In genomic region chr2:27716339-27716738, GRCm38 (mm10) we compare ENCODE assay signal across 12 mouse cellular contexts. TPM values are rescaled to one million over a fixed set of nuclear protein-coding genes. Genes with fewer than 3 reads are reported as not detected.
A peak's percentile ranks its signal among the peaks of the same experiment; 100 is the strongest.
DNase-seq lines count a peak whose midpoint lies in the region; ATAC-seq lines count a peak whose summit lies in the region.
"Had no signal": no experiment of that assay in that cellular context is flagged by ENCODE, and none has a peak within 500 bp of the region (broad histone marks: within the 10 kb centered on the region; RNA-seq: fewer than 3 reads in every experiment).

No protein-coding gene starts in this region.

- 0 out of 2 replicates have a peak overlapping the region, but pooled peaks have one; percentile 28 for H3K9ac ChIP-seq in heart, embryonic 13.5 days
- H3K9ac ChIP-seq in limb, embryonic 15.5 days = no peak overlapping the region
- H3K9ac ChIP-seq: hindbrain, embryonic 15.5 days; stomach, embryonic 15.5 days had no signal

- 74% methylated on average over 3 of the region's 3 CpGs for WGBS in heart, embryonic 13.5 days
- WGBS in limb, embryonic 15.5 days = 67% methylated on average over 3 of the region's 3 CpGs

- no peak for ATAC-seq in heart, embryonic 13.5 days (ENCODE audit: extremely low read depth, insufficient number of reproducible peaks, low FRiP score, low TSS enrichment)
- no peak for ATAC-seq in limb, embryonic 15.5 days (ENCODE audit: insufficient number of reproducible peaks, low FRiP score, low TSS enrichment, low read depth)

- H3K4me2 ChIP-seq in heart, embryonic 13.5 days = no peak overlapping the region
- no peak overlapping the region for H3K4me2 ChIP-seq in limb, embryonic 15.5 days
- H3K4me2 ChIP-seq: hindbrain, embryonic 15.5 days; stomach, embryonic 15.5 days had no signal

- intact Hi-C loops in left cerebral cortex, postnatal 25 days (cut with DNase I) = no loop called here

- no peak for DNase-seq in heart, postnatal 4 days
- DNase-seq in left cerebral cortex, postnatal 25 days (ENCODE audit: low spot score in 2 of 2) = peak; percentile 14
- no peak for DNase-seq in left cerebral cortex, adult 18-20 months (ENCODE audit: low spot score in 2 of 2)
- no peak for DNase-seq in testis, postnatal 10 days (ENCODE audit: low spot score)
- no peak for DNase-seq in frontal cortex, adult 2 months (ENCODE audit: extremely low spot score in 1 of 2, low spot score in 1 of 2)
- DNase-seq: adrenal gland, adult 8-10 months; cerebellum, adult 2 months had no signal

- no peaks in the 10 kb centered on the region for H3K36me3 ChIP-seq in heart, embryonic 13.5 days
- H3K36me3 ChIP-seq in limb, embryonic 15.5 days = no peaks in the 10 kb centered on the region
- H3K36me3 ChIP-seq: hindbrain, embryonic 15.5 days; stomach, embryonic 15.5 days had no signal

- peak overlapping the region; percentile 48 for H3K27ac ChIP-seq in heart, embryonic 13.5 days (replicated peaks)
- H3K27ac ChIP-seq in brown adipose tissue, adult 24 weeks (replicated peaks; ENCODE audit: low read depth, low read length) = 0 out of 2 replicates have a peak overlapping the region, but pooled peaks have one; percentile 15
- 0 out of 2 replicates have a peak overlapping the region, but pooled peaks have one; percentile 35 for H3K27ac ChIP-seq in limb, embryonic 15.5 days
- H3K27ac ChIP-seq: hindbrain, embryonic 15.5 days had no signal

- H3K4me3 ChIP-seq in heart, embryonic 13.5 days = no peak overlapping the region
- no peak overlapping the region for H3K4me3 ChIP-seq in brown adipose tissue, adult 24 weeks (ENCODE audit: insufficient read depth, low read depth, low read length)
- H3K4me3 ChIP-seq in limb, embryonic 15.5 days = no peak overlapping the region
- H3K4me3 ChIP-seq: hindbrain, embryonic 15.5 days; stomach, embryonic 15.5 days had no signal

- peaks cover 91% of the 10 kb centered on the region for H3K4me1 ChIP-seq in heart, embryonic 13.5 days
- H3K4me1 ChIP-seq in brown adipose tissue, adult 24 weeks (ENCODE audit: control insufficient read depth, insufficient read depth, insufficient read length, low read length) = peaks cover 83% of the 10 kb centered on the region
- H3K4me1 ChIP-seq in limb, embryonic 15.5 days = peaks cover 94% of the 10 kb centered on the region

- H3K27me3 ChIP-seq in heart, embryonic 13.5 days (replicated peaks) = no peaks in the 10 kb centered on the region
- no peaks in the 10 kb centered on the region for H3K27me3 ChIP-seq in limb, embryonic 15.5 days
- H3K27me3 ChIP-seq: hindbrain, embryonic 15.5 days; stomach, embryonic 15.5 days had no signal

- no peaks in the 10 kb centered on the region for H3K9me3 ChIP-seq in heart, embryonic 13.5 days
- H3K9me3 ChIP-seq in limb, embryonic 15.5 days = no peaks in the 10 kb centered on the region
- H3K9me3 ChIP-seq: hindbrain, embryonic 15.5 days; stomach, embryonic 15.5 days had no signal

RNA-seq across cellular contexts. Expression of gene Rxra, which starts 40.1 kb away (rescaled TPM):
- polyA plus RNA-seq in heart, embryonic 13.5 days (2015; fragmentation: Nextera tagmentation; extraction: Ambion mirVana) = 6.7 and 7.4 TPM in 2 replicates
- 10 to 100 TPM; 39.0 to 43.2 TPM for total RNA-seq in heart, postnatal 4 days (2021)
- 10 to 100 TPM; 18.7 to 21.2 TPM for total RNA-seq in left cerebral cortex, postnatal 25 days (2021)
- total RNA-seq in left cerebral cortex, adult 18-20 months (2021) = 10 to 100 TPM; 25.2 to 25.5 TPM
- 23.1 and 24.1 TPM in 2 replicates for polyA plus RNA-seq in brown adipose tissue, adult 24 weeks (2012; ENCODE audit: insufficient read depth, insufficient read length, missing spikeins)
- 19.4 and 19.7 TPM in 2 replicates for polyA plus RNA-seq in limb, embryonic 15.5 days (2015; fragmentation: Nextera tagmentation; extraction: Ambion mirVana)
- 12.3 and 16.0 TPM in 2 replicates for polyA plus RNA-seq in frontal cortex, adult 2 months (2012; rRNA removed)

Comparison
In these comparisons a context has a peak if more than half of its experiments do, and no peak if none do; other contexts are left out.
1. DNase-seq: peak in left cerebral cortex, postnatal 25 days (2 of 2); none in heart, postnatal 4 days (single experiment), left cerebral cortex, adult 18-20 months (0 of 2), testis, postnatal 10 days (single experiment) and frontal cortex, adult 2 months (0 of 2).
2. Peak in every context shown above with its lines, with median percentiles within 50 percentile points of each other: H3K27ac ChIP-seq.